Mouse (Mus musculus) heart, adult 9 months (tissue): ENCODE measurements around the gene Cntnap5a.

Experiments used
- DNase-seq, 2 experiments: peaks; one replicate each; pipeline ENCODE4 v3.0.0; 2022; ENCODE audit warnings: low spot score in 2 of 2

The Cntnap5a gene

DNA sequence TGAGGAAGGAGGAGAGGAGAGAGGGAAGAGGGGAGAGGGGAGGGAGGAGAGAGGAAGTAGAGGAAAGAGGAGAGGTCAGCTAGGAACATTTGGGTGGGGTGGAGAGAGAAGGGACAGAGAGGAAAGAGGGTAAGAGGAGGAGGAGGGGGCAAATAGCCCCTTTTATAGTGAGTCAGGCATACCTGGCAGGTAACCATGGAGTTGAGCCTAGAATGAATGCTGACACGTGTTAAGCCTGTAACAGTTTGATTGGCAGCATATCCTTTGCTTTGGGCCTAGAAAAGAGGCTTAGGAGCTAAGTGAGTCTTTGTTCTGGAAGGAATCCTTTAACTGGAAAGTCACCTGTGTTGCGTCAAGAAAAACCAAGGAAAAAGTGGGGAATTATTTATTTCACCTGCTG is 681.6 kb downstream of the Cntnap5a start:
- DNase-seq = no peak

DNA sequence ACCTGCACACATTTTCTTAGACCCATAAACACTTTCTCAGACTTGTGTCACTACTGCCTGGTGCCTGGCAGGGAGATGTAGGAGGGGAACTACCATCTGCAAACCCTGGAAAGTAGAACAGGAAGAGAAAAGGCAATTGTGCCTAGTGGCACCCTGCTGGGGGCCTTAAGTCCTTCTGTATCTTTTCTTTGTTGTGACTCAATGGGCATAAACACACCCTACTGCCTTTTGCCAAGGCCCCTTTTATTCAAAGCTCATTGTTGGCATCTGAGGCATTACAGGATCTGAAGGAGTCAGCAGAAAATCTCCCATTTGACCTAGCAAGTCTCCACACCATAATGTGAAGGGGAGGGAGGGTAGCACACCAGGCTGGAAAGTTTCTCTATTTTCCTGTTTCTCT is 682.2 kb downstream of the Cntnap5a start:
- no peak for DNase-seq

DNA sequence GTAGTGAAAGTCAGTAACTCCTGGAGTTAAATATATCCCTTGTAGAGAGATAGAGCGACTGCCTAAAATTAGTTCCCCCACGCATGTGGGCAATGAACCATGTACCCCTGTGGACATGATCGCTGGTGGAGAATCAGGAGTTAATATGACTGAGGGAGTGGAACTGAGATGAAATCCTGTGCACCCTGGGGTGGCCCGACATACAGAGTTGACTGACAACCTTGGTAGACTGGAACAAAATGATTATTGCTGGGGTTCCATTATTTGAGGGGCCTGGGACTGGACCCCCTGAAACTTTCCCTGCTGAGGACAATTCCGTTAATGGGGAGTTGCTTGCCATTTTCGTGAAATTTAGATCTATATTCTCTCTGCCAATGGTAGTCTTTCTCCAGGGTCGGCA is 683.0 kb downstream of the Cntnap5a start:
- DNase-seq = no peak

DNA sequence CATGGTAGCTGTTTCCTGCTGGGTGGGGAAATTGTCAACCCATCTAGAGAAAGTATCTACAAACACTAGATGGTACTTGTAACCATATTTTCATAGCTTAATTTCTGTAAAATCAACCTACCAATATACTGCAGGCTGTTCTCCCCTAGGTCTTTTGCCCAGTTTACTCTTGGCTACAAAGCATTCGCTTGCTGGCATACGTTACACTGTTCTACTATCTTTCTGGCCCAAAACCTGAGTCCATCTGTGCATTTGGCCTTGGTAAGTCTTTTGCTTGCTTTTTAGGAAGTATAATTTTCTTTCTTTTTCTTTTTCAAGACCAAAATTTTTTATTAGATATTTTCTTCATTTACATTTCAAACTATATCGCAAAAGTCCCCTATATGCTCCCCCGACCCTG is 686.3 kb downstream of the Cntnap5a start:
- DNase-seq = no peak

DNA sequence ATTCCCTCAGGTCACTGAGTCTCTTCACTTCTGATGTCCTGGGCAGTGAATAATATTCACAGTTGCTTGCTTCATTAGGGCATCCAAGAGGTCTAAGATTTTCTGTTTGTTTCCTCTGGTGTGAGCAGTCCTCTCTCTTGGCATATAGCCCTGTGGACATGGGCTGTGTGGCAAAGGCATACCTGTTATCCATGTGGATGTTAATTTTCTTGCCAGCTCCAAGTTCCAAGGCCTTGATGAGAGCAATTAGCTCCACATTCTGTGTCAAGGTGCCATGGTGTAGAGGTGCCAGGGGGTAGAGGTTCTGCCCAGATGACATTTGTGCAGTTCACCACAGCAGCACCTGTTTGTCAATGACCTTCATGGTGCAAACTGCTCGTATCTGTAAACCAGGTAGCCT is 689.0 kb downstream of the Cntnap5a start:
- DNase-seq = no peak

GRCm38 (mm10) chr1:116392390-116392789 is 707.8 kb downstream of the Cntnap5a start:
- DNase-seq = no peak

- DNase-seq = no peak
Observed at GRCm38 (mm10) chr1:116401996-116402656, 717.6 kb downstream of the Cntnap5a start.

DNA sequence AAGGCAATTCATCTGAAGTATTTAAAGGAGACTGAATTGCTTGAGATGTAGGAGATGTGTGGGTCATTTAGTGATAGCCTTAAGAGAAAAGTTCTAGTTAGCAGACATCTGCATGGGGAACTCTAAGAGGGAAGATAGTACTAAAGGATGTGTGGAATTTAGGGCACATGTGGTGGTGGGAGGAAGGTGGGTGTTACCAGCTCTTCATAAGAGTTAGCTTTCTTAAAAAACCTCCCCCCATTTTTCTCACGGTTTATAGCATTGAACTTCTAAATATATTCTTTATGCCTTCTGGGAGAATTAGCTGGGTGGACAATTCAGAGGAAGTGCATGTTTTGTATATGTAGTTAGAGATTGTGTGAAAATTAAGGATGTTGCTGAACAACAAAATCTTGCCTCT is 725.3 kb downstream of the Cntnap5a start:
- no peak for DNase-seq

- no peak for DNase-seq
Observed at GRCm38 (mm10) chr1:116428396-116428795, 743.8 kb downstream of the Cntnap5a start.

GRCm38 (mm10) chr1:116455115-116455717 is 770.7 kb downstream of the Cntnap5a start:
- no peak for DNase-seq

DNA sequence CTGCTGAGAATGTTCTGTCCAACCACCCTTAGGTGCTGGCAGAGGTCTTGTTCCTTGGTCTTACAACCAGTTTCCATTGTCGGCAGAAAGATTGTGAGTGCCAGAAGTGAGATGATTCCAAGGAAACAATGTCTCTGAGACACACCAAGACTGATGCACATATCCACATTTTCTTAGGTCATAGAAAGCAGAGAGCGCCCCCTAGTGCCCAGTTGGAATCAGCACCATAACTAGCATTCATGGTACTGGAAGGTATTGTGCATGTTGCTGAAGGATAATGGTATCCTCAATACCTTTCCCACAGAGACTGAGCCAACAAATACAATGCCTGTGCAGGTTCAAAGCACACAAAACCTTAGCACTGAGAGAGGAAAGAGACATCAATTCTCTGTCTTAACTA is 793.1 kb downstream of the Cntnap5a start:
- no peak for DNase-seq

DNA sequence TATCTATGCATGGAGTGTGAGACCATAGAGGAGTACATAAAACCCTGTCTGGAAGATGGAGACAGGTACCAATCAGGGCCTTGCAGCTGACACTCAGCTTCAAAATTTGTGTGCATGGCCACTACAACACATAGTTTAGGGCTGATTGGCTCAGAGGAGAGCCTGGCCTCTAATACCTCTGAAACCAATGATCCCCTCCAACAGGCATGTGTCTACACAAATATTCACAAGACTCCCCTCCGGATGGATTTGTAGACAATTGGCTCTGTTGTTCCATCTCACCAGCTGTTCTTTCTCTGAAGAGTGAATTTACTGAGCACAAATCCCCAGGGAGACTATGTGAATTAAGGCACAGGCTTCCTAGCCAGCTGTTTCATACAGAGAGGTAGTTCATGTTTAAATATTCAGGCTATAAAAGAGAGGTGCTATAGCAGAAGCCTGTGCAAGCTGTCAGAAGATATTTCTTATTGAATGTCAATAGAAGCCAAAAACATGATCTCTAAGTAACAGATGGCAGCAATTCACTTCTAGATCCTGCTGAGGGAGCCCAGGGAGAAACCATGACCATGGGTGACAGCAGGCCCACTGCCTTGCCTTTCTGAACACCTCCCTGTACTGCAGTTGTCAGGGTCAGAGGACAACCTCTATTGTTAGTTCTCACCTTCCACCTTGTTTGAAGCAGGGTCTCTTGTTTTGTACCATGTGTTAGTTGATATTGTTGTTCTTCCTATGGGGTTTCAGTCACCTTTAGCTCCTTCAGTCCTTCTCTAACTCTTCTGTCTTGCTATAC is 804.4 kb downstream of the Cntnap5a start:
- no peak for DNase-seq

- DNase-seq = no peak
Observed at GRCm38 (mm10) chr1:116577969-116578666, 893.6 kb downstream of the Cntnap5a start.

DNA sequence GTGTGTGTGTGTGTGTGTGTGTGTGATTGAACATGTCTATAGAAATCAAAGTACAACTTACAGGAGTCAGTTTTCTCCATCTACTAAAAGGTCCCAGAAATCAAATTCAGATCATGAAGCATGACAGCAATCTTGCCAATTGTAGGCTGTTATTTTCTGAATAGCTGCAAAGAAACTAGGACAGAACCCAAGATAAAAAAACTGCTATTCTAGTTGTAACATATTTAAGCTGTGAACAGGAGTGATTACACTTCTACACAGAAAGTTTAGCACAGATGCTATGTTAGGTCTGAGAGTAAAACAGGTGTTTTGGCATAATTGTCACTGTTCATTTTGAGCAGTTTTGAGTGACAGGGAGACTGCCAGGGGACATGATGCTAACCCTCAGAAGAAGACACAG is 931.7 kb downstream of the Cntnap5a start:
- no peak for DNase-seq
